Mouse (Mus musculus) liver, adult (tissue): ENCODE measurements around the gene Gpr45.
A peak's percentile ranks its signal among the peaks of the same experiment; 100 is the strongest.

Experiments used
- GATA4 ChIP-seq: IDR thresholded peaks from 2 replicates; pipeline ENCODE4 v1.6.1; 2014; ENCODE audit warnings: mild to moderate bottlenecking, low read length; ENCODE audit not compliant: insufficient replicate concordance

Gpr45 gene

GRCm38 (mm10) chr1:43010461-43010860 lies 57.8 kb downstream of the Gpr45 start:
- TF ChIP-seq GATA4 = no peak

GRCm38 (mm10) chr1:43036014-43036413 lies 83.3 kb downstream of the Gpr45 start:
- TF ChIP-seq GATA4 = no peak

DNA sequence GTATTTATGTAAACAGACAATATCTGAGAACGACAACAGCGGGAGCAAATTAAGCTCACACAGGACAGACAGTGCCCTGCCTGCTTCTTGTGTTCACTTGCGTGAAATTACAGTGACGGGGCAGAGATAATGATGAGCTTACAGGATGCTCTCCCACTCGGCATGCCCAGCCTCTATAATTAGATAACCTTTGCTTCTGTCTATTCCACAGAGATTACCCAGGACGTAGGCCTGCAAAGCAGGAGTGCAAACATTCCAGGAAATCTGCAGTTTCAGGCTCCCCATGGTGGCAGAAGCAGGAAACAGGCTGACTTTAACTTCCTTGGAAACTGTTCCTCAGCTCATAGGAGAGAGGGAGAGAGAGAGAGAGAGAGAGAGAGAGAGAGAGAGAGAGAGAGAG lies 89.6 kb downstream of the Gpr45 start:
- peak; percentile 39; the same call in 1 of the 2 replicates for TF ChIP-seq GATA4

DNA sequence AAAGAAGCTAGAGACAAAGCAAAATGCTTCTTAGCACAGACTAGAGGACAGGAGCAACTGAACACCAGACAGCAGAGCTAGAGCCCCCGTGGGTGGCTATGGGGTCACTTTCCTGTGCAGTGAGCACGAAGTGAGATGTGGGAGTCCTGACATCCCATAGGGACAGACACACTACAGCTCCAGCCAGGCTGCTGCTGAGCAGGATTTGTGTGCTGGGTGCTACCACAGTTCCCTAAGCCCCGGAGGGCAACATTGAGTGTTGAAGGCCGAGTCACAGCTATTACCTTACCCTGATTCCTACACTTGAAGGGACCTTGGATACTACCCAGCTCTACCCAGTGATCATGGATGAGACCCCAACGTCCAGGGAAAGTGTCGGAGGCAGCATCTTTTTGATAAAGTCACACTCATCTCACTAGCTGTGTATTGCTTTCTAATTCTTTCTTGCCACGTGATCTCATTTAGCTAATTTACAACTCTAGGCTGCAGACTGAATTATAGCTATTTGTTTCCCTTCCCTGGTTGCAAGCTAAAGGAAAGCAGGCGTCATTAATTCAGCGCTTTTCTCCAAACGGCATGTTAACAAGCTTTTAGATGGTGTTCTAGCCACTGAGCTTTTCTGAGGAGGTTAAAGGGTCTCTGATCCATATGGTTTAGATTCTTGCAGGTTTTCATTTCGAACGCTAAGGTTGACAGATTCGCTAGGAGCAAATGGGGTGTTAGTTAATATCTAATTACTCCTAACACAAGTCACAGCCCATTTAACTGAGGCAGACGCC lies 92.7 kb downstream of the Gpr45 start:
- TF ChIP-seq GATA4 = no peak

DNA sequence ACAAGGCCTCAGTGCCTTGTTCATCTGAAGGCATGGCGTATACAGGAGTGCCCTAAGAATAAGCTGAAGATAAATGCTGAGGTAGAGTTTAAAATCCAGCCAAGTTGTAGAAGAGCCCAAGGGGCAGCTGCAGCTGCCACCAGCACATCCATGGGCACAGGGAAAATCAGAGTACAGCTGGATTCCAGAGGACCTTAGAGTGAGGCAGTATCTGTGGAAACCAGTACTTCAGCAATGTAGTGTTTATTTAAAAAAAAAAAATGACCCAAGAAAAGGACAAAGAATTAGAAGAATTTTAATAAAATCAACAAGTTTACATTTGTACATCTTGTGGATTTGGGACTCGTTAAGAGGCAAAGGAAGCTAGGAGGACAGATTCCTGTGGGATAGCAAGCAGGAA lies 94.3 kb downstream of the Gpr45 start:
- no peak for TF ChIP-seq GATA4

DNA sequence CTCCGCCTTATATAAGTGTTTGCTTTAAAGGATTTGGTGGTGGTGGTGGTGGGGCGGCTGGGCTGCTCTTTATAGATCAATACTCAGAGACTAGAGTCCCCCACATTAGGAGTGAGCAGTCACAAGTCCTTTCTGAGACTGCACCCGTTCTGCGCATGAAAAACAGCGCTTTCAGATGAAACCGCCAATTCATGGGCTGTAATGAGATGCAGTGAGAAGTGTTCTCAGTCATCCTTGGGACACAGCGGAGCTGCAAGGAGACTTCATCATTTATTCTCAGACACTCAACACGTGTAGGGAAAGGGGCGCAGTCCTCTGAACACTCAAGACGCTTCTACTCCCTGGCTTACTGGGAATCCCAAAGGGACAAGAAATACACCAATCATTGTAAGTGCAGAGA lies 95.1 kb downstream of the Gpr45 start:
- TF ChIP-seq GATA4 = no peak

GRCm38 (mm10) chr1:43051903-43052302 lies 99.2 kb downstream of the Gpr45 start:
- TF ChIP-seq GATA4 = no peak

GRCm38 (mm10) chr1:43065615-43066310 lies 113.1 kb downstream of the Gpr45 start:
- TF ChIP-seq GATA4 = no peak

DNA sequence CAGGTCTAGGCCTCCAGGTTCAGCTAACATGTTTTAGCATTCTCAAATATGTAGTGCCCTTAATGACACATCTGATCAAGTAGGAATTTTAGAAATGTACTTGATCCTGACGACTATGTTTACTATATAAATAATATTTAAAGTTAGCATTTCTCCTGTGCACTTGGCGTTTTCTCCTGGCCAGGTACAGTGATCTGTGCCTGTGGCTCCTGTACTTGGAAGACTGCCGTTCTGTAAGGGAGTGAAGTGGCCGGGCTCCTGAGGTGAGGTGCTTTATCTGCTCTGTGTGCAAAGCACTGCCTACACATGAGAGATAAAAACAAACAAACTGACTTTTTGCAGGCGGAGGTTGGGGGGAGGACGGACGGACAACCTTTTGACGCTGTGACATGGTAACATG lies 113.9 kb downstream of the Gpr45 start:
- no peak for TF ChIP-seq GATA4

GRCm38 (mm10) chr1:43067551-43067950 lies 114.9 kb downstream of the Gpr45 start:
- no peak for TF ChIP-seq GATA4

GRCm38 (mm10) chr1:43070726-43071125 lies 118.1 kb downstream of the Gpr45 start:
- TF ChIP-seq GATA4 = no peak

DNA sequence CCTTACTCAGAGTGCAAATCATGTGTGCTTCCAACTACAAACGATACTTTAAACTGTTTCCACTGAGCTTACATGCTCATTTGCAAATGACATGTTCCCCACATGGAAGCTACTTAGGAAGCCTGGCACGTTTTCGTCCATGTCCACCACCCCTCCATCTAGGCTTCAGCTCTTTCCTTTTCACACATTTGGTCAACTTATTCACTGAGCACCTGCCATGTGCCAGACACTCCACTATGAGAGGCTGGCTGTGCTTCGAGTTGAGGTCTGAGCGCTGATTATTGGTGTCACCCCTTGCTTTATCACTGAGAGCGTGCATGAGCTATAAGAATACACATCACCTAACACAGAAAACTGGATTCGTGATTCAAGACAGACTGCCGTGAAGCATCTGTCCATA lies 119.4 kb downstream of the Gpr45 start:
- no peak for TF ChIP-seq GATA4

- no peak for TF ChIP-seq GATA4
Measured at GRCm38 (mm10) chr1:43072561-43072960, 119.9 kb downstream of the Gpr45 start.

DNA sequence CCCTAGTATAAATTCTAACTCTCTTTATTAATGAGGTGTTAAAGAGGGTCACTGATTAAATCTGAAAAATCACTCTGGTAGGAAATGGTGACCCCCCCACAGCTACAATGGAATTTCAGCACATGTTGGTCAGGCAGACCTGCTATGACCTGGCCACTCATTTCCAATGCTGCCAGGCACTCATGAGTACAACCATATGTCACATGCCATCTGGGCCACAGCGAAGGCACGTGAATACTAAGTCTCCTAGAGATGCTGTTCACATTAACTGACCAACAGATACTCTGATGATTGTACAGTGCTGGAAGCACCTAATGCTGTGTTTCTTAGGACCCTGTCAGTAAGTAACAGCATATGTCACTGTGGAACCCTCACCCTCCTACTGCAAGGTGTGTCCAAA lies 122.1 kb downstream of the Gpr45 start:
- TF ChIP-seq GATA4 = no peak

DNA sequence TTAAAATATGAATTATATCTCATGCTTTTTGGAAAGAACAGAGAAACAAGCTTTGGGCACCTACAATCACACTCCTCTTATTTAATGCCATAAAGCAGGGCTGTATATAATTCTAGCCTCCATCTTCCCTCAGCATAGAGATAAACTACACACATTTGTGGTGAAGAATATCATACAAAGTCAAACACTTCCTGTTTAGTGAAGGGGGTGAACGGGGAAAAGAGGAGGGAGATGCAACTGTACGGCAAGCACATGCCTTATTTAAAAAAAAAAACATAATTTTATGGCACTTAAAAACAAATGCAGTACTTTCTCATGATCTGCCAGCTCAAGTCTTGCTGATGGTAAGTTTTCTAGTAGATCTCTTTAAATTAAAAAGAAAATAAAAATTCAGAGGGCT lies 125.5 kb downstream of the Gpr45 start:
- TF ChIP-seq GATA4 = no peak

DNA sequence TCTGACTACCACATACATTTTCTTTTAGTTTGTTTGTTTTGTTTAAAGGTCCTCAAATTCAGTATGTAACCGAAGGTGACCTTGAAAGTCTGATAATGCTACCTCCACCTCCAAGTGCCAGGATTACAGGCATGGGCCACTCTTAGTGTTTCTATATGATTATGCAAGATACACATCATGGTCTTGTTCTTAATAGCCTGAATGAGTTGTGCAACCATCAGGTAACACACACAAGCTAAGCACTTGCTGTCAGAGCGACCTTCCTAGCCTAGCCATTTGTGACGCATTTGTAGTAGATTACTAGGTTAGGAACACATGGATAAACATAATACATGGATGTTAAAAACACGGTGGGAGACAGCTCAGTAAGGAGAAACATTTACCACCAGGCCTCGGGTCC lies 130.3 kb downstream of the Gpr45 start:
- no peak for TF ChIP-seq GATA4
